Mouse (Mus musculus): Measurements from ENCODE around the gene Stk10.
A peak's percentile ranks its signal among the peaks of the same experiment; 100 is the strongest.

Stk10 gene

GRCm38 (mm10) chr11:32626079-32626478 is 93.0 kb downstream of the Stk10 start:
- no peak for DNase-seq (ENCODE audit: low spot score in 2 of 2)

DNA sequence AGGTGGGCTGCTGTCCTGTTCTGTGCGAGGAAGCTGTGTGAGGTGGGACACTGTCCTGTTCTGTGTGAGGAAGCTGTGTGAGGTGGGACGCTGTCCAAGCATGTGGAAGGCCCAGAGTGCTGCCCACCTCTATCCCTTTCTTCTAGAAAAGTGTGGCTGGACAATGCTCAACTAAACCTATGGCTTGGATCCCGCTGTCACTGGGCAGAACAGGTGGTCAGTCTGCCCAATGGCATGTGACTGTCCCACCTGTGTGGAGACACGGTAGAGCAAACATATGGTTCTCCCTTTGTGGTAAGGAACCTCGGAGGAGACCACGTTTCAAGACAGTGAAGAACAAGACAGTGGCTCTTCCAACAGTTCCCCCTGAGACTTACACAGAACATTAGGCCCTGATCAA is 94.8 kb downstream of the Stk10 start:
- no peak for DNase-seq (ENCODE audit: low spot score in 2 of 2)

- no peak for DNase-seq (ENCODE audit: low spot score in 2 of 2)
These were observed 96.7 kb downstream of the Stk10 start for GRCm38 (mm10) chr11:32629713-32630211.

DNA sequence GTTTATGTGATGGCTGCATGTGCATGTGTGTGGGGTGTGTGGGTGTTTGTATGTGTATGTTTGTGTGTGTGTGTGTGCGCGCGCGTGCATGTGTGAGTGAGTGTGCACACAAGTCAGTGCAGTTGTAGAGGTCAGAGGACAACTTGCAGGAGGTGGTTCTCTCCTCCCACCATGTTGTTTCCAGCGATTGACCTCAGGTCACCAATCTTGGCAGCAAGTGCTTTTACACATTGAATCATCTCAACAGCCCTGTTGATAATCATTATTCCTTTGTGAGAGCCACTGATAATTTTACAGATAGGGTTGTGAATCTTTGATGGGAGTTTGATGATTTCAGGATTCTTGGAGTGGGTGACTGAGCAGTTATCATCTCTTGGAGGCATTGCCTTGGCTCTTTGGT is 99.6 kb downstream of the Stk10 start:
- DNase-seq (ENCODE audit: low spot score in 2 of 2), result no peak

DNA sequence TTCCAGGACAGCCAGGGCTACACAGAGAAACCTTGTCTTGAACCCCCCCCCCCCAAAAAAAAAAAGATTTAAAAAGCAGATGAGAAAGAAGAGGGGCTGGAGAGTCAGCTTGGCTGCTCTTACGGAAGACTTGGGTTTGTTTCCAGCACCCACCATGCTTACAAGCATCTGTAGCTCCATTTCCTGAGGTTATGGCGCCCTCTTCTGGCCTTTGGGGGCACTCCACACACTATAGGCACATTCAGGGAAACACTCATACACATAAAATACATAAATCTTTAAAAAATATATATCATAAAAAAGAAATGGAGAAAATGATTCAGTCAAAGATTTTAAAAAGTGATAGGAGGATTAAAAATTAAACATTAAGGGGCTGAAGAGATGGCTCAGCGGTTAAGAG is 100.4 kb downstream of the Stk10 start:
- no peak for DNase-seq (ENCODE audit: low spot score in 2 of 2)

GRCm38 (mm10) chr11:32634143-32634542 is 101.0 kb downstream of the Stk10 start:
- DNase-seq (ENCODE audit: low spot score in 2 of 2), result no peak

GRCm38 (mm10) chr11:32634842-32635241 is 101.7 kb downstream of the Stk10 start:
- DNase-seq (ENCODE audit: low spot score in 2 of 2), result no peak

- no peak for DNase-seq (ENCODE audit: low spot score in 2 of 2)
These were observed 103.2 kb downstream of the Stk10 start for GRCm38 (mm10) chr11:32636275-32636674.

- DNase-seq (ENCODE audit: low spot score in 2 of 2), result no peak
These were observed 105.6 kb downstream of the Stk10 start for GRCm38 (mm10) chr11:32638521-32639255.

DNA sequence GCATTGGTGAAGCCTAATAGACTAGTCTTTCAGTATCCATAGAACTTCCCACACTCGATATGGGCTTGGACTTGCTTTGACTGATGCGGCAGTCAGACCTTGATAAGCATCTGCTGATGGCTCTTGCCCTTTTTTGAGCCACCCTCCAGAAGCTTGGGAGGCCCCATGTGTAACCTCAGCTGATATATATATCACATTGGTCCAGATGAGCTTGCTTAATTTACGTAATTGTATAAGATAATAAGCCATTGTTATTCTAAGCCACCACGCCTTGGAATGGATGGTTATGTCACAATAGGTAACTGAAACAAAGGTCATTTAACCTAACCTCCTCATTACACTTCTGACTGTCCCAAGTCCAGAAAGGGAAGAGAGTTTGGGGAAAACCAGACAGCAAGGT is 107.5 kb downstream of the Stk10 start:
- no peak for DNase-seq (ENCODE audit: low spot score in 2 of 2)

DNA sequence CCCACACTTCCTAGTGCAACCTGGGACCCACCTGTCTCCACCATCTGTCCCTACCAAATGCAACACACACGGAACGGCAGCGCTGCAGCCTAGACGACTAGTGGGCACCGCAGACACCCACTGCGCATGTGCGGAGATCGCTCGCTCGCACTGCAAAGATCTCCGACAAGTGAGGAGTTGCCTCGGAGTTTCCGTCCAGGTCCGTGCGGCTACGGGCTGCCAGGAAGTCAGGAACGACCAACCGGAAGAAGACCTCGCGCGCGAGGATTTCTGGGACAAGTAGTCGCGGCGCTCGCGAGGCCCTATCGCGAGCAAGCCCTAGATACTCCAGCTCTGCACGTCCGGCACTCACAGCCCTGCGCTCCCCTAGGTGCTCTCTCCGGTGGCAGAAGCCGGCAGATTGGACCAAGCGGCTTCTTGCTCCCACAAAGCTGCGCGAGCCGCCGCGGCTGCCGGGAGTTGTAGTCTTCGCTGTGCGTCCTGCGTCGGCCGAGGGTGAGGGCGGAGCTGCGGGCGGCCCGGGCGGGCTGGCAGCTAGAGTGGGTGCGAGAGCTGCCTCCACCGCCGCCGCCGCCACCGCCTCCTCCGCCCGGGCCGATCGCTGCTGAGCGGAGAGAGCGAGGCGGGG is 109.3 kb downstream of the Stk10 start, which contains the start of gene Fbxw11:
TSS of gene Fbxw11 (plus strand) at position 476 of the 628 bp plus-strand sequence.
- peak; percentile 96 for DNase-seq (ENCODE audit: low spot score in 2 of 2)

DNA sequence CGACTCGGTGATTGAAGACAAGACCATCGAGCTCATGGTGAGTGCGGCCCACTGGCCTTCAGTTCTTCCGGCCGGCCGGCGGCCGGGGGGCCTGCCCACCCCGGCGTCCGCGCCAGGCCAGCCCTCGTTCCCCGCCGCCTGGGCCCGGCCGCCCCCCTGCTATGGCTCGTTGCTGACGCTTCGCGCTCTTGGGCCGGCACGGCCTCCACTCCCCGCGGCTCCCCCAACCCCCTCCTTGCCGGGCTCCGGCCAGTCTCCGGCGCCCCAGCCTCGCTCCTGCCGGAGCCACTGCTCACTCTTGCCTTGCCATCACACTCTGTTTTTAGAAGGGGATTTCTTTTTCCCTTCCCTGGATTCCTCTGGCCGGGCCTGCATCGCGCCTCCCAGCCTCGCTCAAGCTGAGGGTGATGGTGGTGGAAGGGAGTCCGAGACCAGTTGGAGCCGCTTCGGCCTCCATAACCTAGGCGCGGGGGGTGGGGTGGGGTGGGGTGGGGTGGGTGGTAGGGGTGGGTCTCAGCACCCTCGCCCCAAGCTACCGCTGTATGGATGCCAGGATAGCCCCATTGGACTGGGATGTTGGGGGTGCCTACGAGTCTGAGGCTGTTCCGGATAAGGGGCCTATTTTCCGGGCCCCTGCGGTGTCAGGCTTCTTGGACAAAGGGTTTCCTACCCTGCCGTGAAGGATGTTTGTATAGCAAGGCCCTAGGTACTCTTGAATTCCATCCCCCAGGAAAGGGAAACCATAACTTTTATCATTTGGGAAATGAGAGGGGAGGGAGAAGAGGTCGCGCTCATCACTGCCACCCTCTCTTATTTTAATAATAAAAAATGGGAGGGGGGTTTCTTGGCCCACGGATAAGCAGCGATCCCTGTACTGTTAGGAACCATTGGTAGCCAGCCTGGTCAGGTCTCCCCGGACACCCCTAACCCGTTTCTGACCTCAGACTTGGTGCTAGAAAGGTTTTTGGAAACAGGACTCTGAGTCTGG is 110.1 kb downstream of the Stk10 start:
- no peak for DNase-seq (ENCODE audit: low spot score in 2 of 2)

GRCm38 (mm10) chr11:32644010-32644409 is 110.9 kb downstream of the Stk10 start:
- DNase-seq (ENCODE audit: low spot score in 2 of 2), result no peak

- DNase-seq (ENCODE audit: low spot score in 2 of 2), result no peak
These were observed 114.2 kb downstream of the Stk10 start for GRCm38 (mm10) chr11:32647265-32647664.

DNA sequence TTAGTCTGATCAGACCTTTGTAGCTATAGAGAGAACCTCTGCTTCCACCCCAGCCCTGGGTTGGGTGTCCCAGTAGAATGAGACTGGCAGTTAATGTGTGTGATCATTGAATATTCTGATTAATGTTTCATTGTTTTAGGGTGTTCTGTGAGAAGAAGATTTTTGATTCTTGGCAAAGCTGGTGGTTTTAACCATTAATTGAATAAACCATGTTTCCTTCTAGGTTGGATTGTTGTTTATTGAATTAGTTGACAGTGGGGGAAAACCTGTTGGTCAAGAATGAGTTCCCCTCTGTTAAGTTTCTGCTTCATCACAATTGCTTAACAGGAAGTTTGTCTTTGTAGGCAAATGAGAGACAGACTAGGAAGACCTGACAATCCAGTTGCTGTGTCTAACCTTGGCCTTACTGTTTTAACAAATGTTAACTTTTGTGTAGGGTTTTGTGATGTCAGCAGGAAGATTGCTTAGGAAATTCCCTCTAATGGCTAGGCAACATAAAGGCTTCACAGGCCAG is 117.2 kb downstream of the Stk10 start:
- no peak for DNase-seq (ENCODE audit: low spot score in 2 of 2)

DNA sequence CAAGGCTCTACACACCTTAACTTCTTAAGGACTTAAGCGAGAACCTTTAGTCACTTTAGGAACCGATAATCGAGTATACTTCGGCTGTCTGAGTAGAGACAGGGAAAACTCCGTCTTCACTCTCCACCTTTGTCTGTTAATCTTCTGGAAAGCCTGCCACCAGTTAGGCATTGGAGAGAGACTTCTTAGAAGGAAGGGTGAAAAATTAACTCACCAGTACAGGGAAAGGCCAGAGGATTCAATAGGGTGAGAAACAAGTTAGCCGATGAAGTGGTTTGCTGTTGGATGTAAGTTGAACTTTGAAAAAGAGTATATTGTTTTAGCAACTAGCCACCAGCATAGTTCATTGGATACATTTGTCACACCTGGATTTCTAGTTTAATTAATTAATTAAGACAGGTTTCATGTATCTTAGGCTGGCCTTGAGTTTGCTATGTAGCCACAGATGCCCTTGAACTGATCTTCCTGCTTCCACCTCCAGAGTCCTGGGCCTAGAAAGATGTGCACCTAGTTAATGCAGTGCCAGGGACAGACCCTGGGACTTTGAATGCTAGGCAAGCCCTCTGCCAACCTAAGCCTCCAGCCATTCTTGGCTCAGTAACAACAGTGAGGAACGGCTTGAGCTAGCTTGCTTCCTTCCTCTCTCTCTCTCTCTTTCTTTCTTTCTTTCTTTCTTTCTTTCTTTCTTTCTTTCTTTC is 117.9 kb downstream of the Stk10 start:
- no peak for DNase-seq (ENCODE audit: low spot score in 2 of 2)

GRCm38 (mm10) chr11:32651723-32652122 is 118.6 kb downstream of the Stk10 start:
- DNase-seq (ENCODE audit: low spot score in 2 of 2), result no peak

DNA sequence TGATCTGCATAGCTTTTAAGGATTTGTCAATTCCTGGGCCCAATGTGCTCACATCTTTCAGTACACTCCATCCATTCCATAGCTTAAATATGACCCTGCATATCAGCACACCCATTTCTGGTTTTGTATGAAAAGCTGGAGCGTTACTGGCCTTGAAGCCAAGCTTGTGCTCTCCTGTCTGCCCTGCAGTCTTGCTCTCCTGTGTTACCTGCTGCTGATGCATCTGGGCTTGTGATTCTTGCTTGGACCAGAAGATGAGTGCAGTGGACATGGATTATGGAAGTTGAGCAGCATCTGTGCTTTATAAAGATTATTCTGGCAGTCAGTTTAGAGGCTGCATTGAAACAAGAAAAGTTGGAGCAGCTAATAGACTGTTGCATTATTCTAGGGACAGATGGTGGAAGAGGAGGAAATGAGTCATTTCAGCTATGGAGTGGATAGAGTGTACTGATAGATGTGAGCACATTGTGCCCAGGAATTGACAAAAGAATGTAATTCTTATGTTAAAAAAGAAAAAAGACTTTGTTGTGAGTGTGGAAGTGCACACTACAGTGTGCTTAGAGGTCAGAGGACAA is 129.1 kb downstream of the Stk10 start:
- DNase-seq (ENCODE audit: low spot score in 2 of 2), result no peak

DNA sequence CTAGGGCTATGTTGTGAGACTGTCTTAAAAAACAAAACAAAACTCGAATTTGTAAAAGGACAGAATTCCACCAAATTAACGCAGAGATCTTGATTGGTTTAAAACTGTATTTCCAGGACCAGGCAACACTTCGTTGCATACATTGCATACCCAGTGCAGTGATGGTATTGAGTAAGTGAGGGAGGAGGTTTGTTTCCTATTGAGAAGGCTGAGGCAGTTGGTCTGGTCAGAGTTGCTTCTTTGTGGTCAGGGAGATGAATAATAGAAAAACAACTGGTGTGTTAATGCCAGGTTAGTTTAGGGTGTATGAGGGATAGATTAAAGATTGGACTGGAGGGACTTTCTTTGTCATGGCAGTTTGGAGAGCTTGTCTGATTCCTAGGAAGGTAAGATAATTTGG is 132.5 kb downstream of the Stk10 start:
- DNase-seq (ENCODE audit: low spot score in 2 of 2), result no peak

GRCm38 (mm10) chr11:32666983-32667382 is 133.9 kb downstream of the Stk10 start:
- no peak for DNase-seq (ENCODE audit: low spot score in 2 of 2)

- DNase-seq (ENCODE audit: low spot score in 2 of 2), result no peak
These were observed 138.4 kb downstream of the Stk10 start for GRCm38 (mm10) chr11:32671480-32671879.

Measured in right cerebral cortex, postnatal 36 days (tissue).